25 mouse cellular contexts compared by ENCODE assay signal in genomic region chr15:9571896-9572295, GRCm38 (mm10). TPM values are rescaled to one million over a fixed set of nuclear protein-coding genes. Genes with fewer than 3 reads are reported as not detected.
DNase-seq lines count a peak whose midpoint lies in the region; ATAC-seq and TF ChIP-seq lines count a peak whose summit lies in the region.
"Had no signal": no experiment of that assay in that cellular context is flagged by ENCODE, and none has a peak within 500 bp of the region (broad histone marks: within the 10 kb centered on the region; RNA-seq: fewer than 3 reads in every experiment).

No protein-coding gene starts in this region.

- no peak for TF ChIP-seq CTCF in kidney, adult 2 months (conservative IDR thresholded peaks at IDR 0.05; ENCODE audit: insufficient read depth, insufficient read length, low read depth, low read length)

- H3K9me3 ChIP-seq in kidney, embryonic 14.5 days (ENCODE audit: control insufficient read depth, low read length) = no peaks in the 10 kb centered on the region
- no peaks in the 10 kb centered on the region for H3K9me3 ChIP-seq in forebrain, embryonic 15.5 days
- H3K9me3 ChIP-seq: embryonic facial prominence, embryonic 15.5 days; heart, embryonic 10.5 days; hindbrain, embryonic 10.5 days; liver, embryonic 15.5 days; stomach, embryonic 15.5 days had no signal

- WGBS in kidney, adult 2 months = 80% methylated on average over 2 of the region's 2 CpGs
- WGBS in kidney, embryonic 14.5 days = 93% methylated on average over 2 of the region's 2 CpGs
- WGBS in forebrain, embryonic 15.5 days = 93% methylated on average over 2 of the region's 2 CpGs

- no peak overlapping the region for H3K4me2 ChIP-seq in kidney, embryonic 14.5 days (replicated peaks; ENCODE audit: low read depth, low read length)
- no peak overlapping the region for H3K4me2 ChIP-seq in forebrain, embryonic 15.5 days (replicated peaks)
- H3K4me2 ChIP-seq: embryonic facial prominence, embryonic 15.5 days; liver, embryonic 15.5 days; stomach, embryonic 15.5 days had no signal

- peaks cover 2% of the 10 kb centered on the region; the same call in 1 of the 2 replicates for H3K4me1 ChIP-seq in kidney, adult 2 months (ENCODE audit: control insufficient read depth, insufficient read depth, low read length)
- no peaks in the 10 kb centered on the region for H3K4me1 ChIP-seq in kidney, embryonic 14.5 days (ENCODE audit: control insufficient read depth, insufficient read depth, low read length)
- H3K4me1 ChIP-seq in forebrain, embryonic 15.5 days = no peaks in the 10 kb centered on the region
- H3K4me1 ChIP-seq: embryonic facial prominence, embryonic 15.5 days; heart, embryonic 10.5 days; hindbrain, embryonic 10.5 days; liver, embryonic 15.5 days; stomach, embryonic 15.5 days had no signal

- DNase-seq in kidney, adult 2 months = peak; percentile 6
- DNase-seq in thymus, postnatal 0 days (ENCODE audit: low spot score) = peak; percentile 17
- DNase-seq in thymus, postnatal 25 days = no peak
- DNase-seq in adrenal gland, adult 18-20 months (ENCODE audit: low spot score in 2 of 2) = no peak
- no peak for DNase-seq in cerebellum, adult 9-11 months
- DNase-seq: adrenal gland, adult 8-10 months; cerebellum, adult 11 months; cerebellum, postnatal 25 days; forebrain, postnatal 0 days; gastrocnemius, postnatal 36 days; kidney, adult 8-10 months; kidney, postnatal 36 days; lung, postnatal 10 days; right cerebral cortex, postnatal 4 days; thymus, adult 2 months had no signal

- H3K27ac ChIP-seq in kidney, adult 2 months (ENCODE audit: insufficient read depth, low read depth, low read length) = no peak overlapping the region
- no peak overlapping the region for H3K27ac ChIP-seq in kidney, embryonic 14.5 days (ENCODE audit: low read depth, low read length)
- no peak overlapping the region for H3K27ac ChIP-seq in forebrain, embryonic 15.5 days (replicated peaks)
- H3K27ac ChIP-seq: embryonic facial prominence, embryonic 15.5 days; heart, embryonic 10.5 days; hindbrain, embryonic 10.5 days; hindbrain, postnatal 0 days; liver, embryonic 15.5 days; stomach, embryonic 15.5 days had no signal

- H3K27me3 ChIP-seq in kidney, adult 2 months (replicated peaks; ENCODE audit: control insufficient read depth, insufficient read depth, low read length) = no peaks in the 10 kb centered on the region
- no peaks in the 10 kb centered on the region for H3K27me3 ChIP-seq in kidney, embryonic 14.5 days (ENCODE audit: control insufficient read depth, insufficient read depth, low read length)
- H3K27me3 ChIP-seq in forebrain, embryonic 15.5 days = no peaks in the 10 kb centered on the region
- H3K27me3 ChIP-seq: embryonic facial prominence, embryonic 15.5 days; liver, embryonic 15.5 days; stomach, embryonic 15.5 days had no signal

- no peak overlapping the region for H3K4me3 ChIP-seq in kidney, adult 2 months (ENCODE audit: insufficient read depth, low read depth, low read length)
- H3K4me3 ChIP-seq in kidney, embryonic 14.5 days (ENCODE audit: low read length) = no peak overlapping the region
- H3K4me3 ChIP-seq in forebrain, embryonic 15.5 days = no peak overlapping the region
- H3K4me3 ChIP-seq: embryonic facial prominence, embryonic 15.5 days; heart, embryonic 10.5 days; hindbrain, embryonic 10.5 days; liver, embryonic 15.5 days; stomach, embryonic 15.5 days had no signal

- no peak for ATAC-seq in kidney, embryonic 14.5 days (ENCODE audit: low FRiP score, low TSS enrichment)
- ATAC-seq in megakaryocyte, adult 5-6 weeks (ENCODE audit: poor library complexity, severe bottlenecking) = peak; percentile 88
- ATAC-seq in forebrain, embryonic 15.5 days (replicated peaks) = no peak
- ATAC-seq: forebrain, postnatal 0 days; hindbrain, postnatal 0 days had no signal

- H3K9ac ChIP-seq in kidney, embryonic 14.5 days (ENCODE audit: low read depth, low read length) = no peak overlapping the region
- no peak overlapping the region for H3K9ac ChIP-seq in forebrain, embryonic 15.5 days (replicated peaks)
- H3K9ac ChIP-seq: embryonic facial prominence, embryonic 15.5 days; forebrain, postnatal 0 days; liver, embryonic 15.5 days; stomach, embryonic 15.5 days had no signal

- H3K36me3 ChIP-seq in kidney, adult 2 months (ENCODE audit: control insufficient read depth, insufficient read depth, low read length) = no peaks in the 10 kb centered on the region
- no peaks in the 10 kb centered on the region for H3K36me3 ChIP-seq in kidney, embryonic 14.5 days (ENCODE audit: control insufficient read depth, insufficient read depth, low read length)
- no peaks in the 10 kb centered on the region for H3K36me3 ChIP-seq in forebrain, embryonic 15.5 days
- H3K36me3 ChIP-seq: embryonic facial prominence, embryonic 15.5 days; heart, embryonic 10.5 days; hindbrain, embryonic 10.5 days; liver, embryonic 15.5 days; stomach, embryonic 15.5 days had no signal

- no peak for TF ChIP-seq POLR2A in kidney, adult 2 months (IDR thresholded peaks at IDR 0.05; ENCODE audit: low read depth, low read length)

RNA-seq across cellular contexts. Expression of gene Il7r, which starts 41.9 kb away (rescaled TPM):
- 0.04 and 0.95 TPM in 2 replicates for polyA plus RNA-seq in kidney, adult 2 months (2012; rRNA removed)
- 0.21 TPM in 1 of 2 replicates, not detected in the other for polyA plus RNA-seq in kidney, embryonic 14.5 days (2014; fragmentation: Nextera tagmentation; extraction: Ambion mirVana)
- 22.0 and 26.4 TPM in 2 replicates for polyA plus RNA-seq in thymus, postnatal 0 days (2015; fragmentation: Nextera tagmentation; extraction: Ambion mirVana)
- total RNA-seq in megakaryocyte, adult 5-6 weeks (2015) = 3.8 and 5.0 TPM in 2 replicates
- 5.9 and 8.5 TPM in 2 replicates for total RNA-seq in megakaryocyte, adult 5-6 weeks (2017)
- 1 to 10 TPM in 1 of 2 experiments, under 1 TPM in 1; 0.60 to 1.4 TPM for total RNA-seq in adrenal gland, adult 18-20 months (2021)
- not detected in 2 replicates for polyA plus RNA-seq in forebrain, embryonic 15.5 days (2015; fragmentation: Nextera tagmentation; extraction: Ambion mirVana)
- total RNA-seq: hindbrain, postnatal 0 days had no signal
- polyA plus RNA-seq: forebrain, postnatal 0 days; heart, embryonic 10.5 days; hindbrain, embryonic 10.5 days; midbrain, postnatal 0 days had no signal

Comparison
In these comparisons a context has a peak if more than half of its experiments do, and no peak if none do; other contexts are left out.
1. DNase-seq: peak in kidney, adult 2 months (single experiment) and thymus, postnatal 0 days (single experiment); none in thymus, postnatal 25 days (single experiment), adrenal gland, adult 18-20 months (0 of 2) and cerebellum, adult 9-11 months (single experiment).
2. RNA of gene Il7r, which starts 41.9 kb away (polyA plus RNA-seq): 22.0 to 26.4 TPM in thymus, postnatal 0 days; 0.04 to 0.95 TPM in kidney, adult 2 months, 0.21 TPM in kidney, embryonic 14.5 days and not detected in forebrain, embryonic 15.5 days; every median in the first group is over 10 times any median in the second.